Mouse (Mus musculus): ENCODE measurements around the gene Nrbp1. TPM values are rescaled to one million over a fixed set of nuclear protein-coding genes. Genes with fewer than 3 reads are reported as not detected.
"Not testable (repeated sequence)": the region's sequence is repeated elsewhere in the genome, so short reads cannot be mapped to it uniquely, and the experiment has no call there.

The Nrbp1 gene
- total RNA-seq, 2 experiments from 2014 or later = 79.6 to 86.2 TPM

GRCm38 (mm10) chr5:31204421-31204820 lies 36.2 kb upstream of the Nrbp1 start:
- no peak for DNase-seq

DNA sequence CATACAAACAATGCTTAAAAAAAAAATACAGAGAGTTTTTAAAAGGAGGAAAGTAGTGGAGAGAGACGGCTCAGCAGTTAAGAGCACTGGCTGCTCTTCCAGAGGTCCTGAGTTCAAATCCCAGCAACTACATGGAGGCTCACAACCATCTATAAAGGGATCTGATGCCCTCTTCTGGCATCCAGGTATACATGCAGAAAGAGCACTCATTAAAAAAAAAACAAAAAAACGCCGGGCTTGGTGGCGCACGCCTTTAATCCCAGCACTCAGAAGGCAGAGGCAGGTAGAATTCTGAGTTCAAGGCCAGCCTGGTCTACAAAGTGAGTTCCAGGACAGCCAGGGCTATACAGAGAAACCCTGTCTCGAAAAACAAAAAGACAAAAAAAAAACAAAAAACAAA lies 24.1 kb upstream of the Nrbp1 start:
- DNase-seq = not testable (repeated sequence)

GRCm38 (mm10) chr5:31218294-31218693 lies 22.4 kb upstream of the Nrbp1 start:
- DNase-seq = no peak

DNA sequence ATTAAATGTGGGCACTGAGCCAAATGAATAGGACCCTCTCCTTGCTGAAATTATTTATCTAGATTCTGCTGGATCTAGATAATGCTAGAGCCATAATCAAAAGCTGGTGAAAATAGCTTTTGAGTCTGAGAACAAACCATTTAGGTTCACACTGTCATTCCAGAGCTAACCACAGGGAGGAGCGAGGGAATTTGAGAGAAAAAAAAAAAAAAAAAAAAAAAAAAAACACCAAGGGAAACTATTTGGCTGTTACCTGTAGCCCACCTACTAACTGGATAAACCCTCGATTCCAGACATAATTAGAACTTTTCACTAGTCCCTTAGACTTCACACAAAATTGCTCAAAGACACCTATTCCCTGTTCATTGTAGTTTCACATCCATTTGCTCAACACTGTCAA lies 21.6 kb upstream of the Nrbp1 start:
- DNase-seq = no peak

GRCm38 (mm10) chr5:31219474-31219873 lies 21.2 kb upstream of the Nrbp1 start:
- no peak for DNase-seq

- DNase-seq = peak; percentile 67
These were observed 20.7 kb upstream of the Nrbp1 start for GRCm38 (mm10) chr5:31219911-31220447.

- peak; percentile 99 for DNase-seq
These were observed 20.0 kb upstream of the Nrbp1 start, which contains the start of gene Ppm1g for GRCm38 (mm10) chr5:31220448-31221303. Gene Ppm1g, minus strand, starts transcription at chr5:31220687.

- DNase-seq = peak; percentile 64
These were observed 19.2 kb upstream of the Nrbp1 start for GRCm38 (mm10) chr5:31221304-31221945.

DNA sequence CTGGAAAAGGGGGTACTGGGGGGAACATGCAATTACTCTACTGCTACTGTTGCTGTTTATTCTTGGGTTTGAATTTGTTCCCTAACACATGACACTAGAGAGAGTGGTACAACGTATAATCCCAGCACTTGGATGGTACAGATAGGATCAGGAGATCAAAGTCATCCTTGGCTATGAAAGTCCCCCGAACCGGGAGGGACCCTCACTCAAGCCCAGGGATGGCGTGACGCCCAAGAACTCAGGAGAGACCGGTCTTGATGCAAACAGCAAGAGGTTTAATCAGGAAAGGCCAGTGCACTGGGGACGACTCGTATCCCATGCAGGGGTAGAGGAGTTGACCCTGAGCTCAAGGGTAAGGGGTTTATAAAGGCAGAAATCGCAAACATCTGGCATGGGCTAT lies 18.0 kb upstream of the Nrbp1 start:
- no peak for DNase-seq

DNA sequence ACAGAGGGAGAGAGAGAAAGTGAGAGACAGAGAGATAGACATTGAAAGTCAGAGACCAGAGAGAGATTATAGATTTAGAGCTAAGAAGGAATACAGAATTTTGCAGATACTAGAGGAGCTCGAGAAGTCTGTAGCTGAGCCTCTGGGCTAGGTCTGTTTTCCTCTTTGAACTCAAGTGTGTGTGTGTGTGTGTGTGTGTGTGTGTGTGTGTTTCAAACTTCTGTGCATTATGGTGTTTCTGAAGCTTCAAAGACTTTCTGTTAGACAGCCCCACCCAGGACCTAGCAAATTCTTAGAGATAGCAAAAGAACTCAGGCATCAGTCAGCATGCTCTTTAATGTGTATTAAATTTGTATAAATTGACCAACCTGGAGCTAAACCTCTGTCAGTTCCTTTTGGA lies 14.0 kb upstream of the Nrbp1 start:
- no peak for DNase-seq

GRCm38 (mm10) chr5:31241522-31242034 lies 914 bp downstream of the Nrbp1 start:
- no peak for DNase-seq

GRCm38 (mm10) chr5:31242191-31242590 lies 1.5 kb downstream of the Nrbp1 start:
- no peak for DNase-seq

DNA sequence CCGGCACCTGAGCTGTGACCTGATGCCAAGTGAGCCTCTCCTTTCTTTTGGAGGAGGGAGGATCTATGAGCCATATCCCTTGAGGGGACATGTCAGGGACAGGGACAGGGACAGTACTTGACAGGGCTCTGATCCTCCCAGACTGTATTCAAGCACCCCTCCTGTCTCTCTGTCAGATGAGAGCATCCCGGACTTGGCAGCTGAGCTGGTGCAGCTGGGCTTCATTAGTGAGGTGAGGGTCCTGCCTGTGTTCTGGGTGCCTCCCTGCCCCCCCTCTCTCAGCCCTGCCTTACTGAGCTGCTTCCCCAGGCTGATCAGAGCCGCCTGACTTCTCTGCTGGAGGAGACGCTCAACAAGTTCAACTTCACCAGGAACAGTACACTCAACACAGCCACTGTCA lies 10.1 kb downstream of the Nrbp1 start:
- DNase-seq = no peak

GRCm38 (mm10) chr5:31251541-31252101 lies 11.0 kb downstream of the Nrbp1 start, which contains the start of gene Krtcap3:
Gene Krtcap3, plus strand, starts transcription at chr5:31251691.
- DNase-seq = no peak

DNA sequence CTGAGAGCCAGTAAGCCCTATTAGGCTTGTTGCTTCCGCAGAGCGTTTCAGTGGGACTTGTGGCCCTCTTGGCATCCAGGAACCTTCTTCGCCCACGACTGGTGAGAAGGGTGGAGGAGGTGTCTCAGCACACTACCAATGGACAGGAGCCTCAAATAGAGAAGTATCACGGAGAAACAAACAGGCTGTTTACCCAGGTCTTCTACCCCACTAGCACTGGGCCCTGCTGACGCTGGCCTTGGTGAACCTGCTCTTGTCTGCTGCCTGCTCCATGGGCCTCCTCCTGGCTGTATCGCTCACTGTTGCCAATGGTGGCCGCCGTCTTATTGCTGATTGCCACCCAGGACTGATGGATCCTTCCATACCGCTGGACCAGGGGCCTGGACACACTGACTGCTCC lies 11.5 kb downstream of the Nrbp1 start:
- DNase-seq = no peak

GRCm38 (mm10) chr5:31252795-31253545 lies 12.3 kb downstream of the Nrbp1 start:
- DNase-seq = no peak

DNA sequence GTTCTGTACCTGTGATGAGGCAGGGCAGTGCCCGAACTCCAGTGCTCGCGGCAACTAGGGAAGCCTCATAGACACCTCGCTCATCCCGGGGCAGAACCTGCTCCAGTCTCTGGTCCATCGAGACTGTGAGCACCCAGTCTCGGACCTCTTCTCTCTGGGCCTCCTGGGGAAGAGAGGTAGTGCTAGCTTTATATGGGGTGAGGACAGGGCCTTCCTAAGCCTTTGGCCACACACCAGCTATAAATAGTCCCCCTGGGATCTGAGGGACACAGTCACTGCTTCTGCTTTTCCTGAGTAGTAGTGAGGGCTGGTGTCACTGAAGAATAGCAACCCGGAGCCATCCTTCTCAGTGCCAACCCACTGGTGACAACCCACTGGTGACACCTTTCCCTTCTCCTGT lies 13.1 kb downstream of the Nrbp1 start:
- DNase-seq = no peak

DNA sequence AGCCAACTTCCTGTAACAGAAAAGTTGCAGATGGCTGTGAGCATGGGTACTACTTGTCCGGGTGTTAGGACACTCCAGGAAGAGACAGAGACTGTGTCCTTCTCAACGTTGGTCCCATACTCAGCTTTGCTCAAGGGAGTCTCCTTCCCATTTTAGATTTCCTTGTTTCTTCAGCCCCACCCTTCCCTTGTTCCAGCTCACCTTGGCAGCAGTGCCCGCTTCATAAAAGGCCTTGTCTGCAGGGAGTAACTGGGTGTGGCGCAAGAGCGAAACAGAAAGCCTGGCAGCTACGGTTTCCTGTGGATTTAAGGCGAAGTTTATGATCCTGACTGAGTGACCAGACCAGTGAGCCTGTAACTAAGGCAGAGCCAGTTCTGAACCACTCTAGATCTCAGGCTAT lies 13.8 kb downstream of the Nrbp1 start:
- peak; percentile 68 for DNase-seq

DNA sequence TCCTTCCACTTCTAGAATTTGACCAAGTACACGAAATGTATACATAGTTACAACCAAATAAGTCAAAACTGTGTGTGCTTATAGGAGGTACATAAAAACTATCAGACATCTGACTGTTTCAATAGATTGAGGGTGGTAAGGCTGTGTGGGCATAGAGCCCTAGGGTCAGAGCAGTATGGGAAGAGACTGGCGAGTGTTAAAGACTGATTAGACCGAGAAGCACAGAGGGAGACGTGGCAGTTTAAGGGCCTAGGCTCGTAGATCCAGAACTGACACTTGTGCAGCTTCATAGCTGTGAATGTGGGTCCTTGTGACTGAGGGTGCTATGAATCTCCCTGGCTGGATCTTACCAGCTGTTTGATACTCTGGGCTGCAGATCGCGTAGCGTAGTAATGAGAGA lies 14.2 kb downstream of the Nrbp1 start:
- DNase-seq = no peak

DNA sequence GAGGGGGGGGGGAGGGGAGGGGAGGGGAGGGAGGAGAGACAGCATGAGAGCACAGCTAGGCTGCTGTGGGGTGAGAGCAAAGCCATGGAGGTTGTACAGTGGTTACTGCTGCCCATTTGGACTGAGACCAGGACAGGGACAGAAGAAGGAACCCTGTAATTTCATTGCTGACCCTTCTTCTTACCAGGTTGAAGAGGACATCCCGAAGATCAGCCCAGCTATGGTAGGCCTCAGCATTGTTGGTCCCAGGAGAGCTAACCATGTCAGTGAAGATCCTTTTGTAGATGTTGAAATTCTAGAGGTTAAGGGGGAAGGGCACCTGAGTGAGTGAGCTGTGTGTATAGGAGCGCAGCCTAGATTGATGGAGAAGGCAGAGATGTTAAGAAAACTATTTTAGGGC lies 14.7 kb downstream of the Nrbp1 start:
- DNase-seq = no peak

GRCm38 (mm10) chr5:31255971-31256370 lies 15.3 kb downstream of the Nrbp1 start:
- no peak for DNase-seq

GRCm38 (mm10) chr5:31257616-31258015 lies 17.0 kb downstream of the Nrbp1 start:
- DNase-seq = no peak

Data from adrenal gland, postnatal 10 days (tissue).